Mouse (Mus musculus) hindbrain, embryonic 14.5 days (tissue): ENCODE data around the gene Rnf114. TPM values are rescaled to one million over a fixed set of nuclear protein-coding genes. Genes with fewer than 3 reads are reported as not detected.

ENCODE experiments used
- ATAC-seq: fragments of 200-750 bp; cut with Nextera tagmentation; 2 replicates; pipeline ENCODE4 v1.8.0; 2017; ENCODE audit warnings: moderate number of reproducible peaks, mild to moderate bottlenecking, moderate TSS enrichment, moderate library complexity; ENCODE audit not compliant: low FRiP score
- DNase-seq: peaks from one replicate; pipeline ENCODE4 v3.0.0-alpha.2; 2015; ENCODE audit warnings: low spot score
- H3K27ac ChIP-seq: fragments of 300-500 bp; sonication (generic); 2 replicates; pipeline ENCODE4 v1.5.1; 2014; ENCODE audit warnings: mild to moderate bottlenecking, moderate library complexity
- H3K27me3 ChIP-seq: fragments of 300-500 bp; sonication (generic); 2 replicates; pipeline ENCODE4 v1.6.1; 2014; ENCODE audit warnings: mild to moderate bottlenecking, low read length, mixed read lengths; ENCODE audit not compliant: control insufficient read depth, insufficient read depth
- H3K36me3 ChIP-seq: fragments of 300-500 bp; sonication (generic); replicated peaks from 2 replicates; pipeline ENCODE4 v1.6.1; 2014; ENCODE audit not compliant: control insufficient read depth, insufficient read depth
- H3K4me1 ChIP-seq: fragments of 300-500 bp; sonication (generic); replicated peaks from 2 replicates; pipeline ENCODE4 v1.6.1; 2014; ENCODE audit warnings: antibody characterized with exemption, low read length, mixed read lengths; ENCODE audit not compliant: control insufficient read depth, insufficient read depth
- H3K4me2 ChIP-seq: fragments of 300-500 bp; sonication (generic); replicated peaks from 2 replicates; pipeline ENCODE4 v1.6.1; 2014; ENCODE audit warnings: mild to moderate bottlenecking, moderate library complexity
- H3K4me3 ChIP-seq: fragments of 300-500 bp; sonication (generic); replicated peaks from 2 replicates; pipeline ENCODE4 v1.5.1; 2014; ENCODE audit warnings: mild to moderate bottlenecking, low read length
- H3K9ac ChIP-seq: fragments of 300-500 bp; sonication (generic); 2 replicates; pipeline ENCODE4 v1.6.1; 2014
- H3K9me3 ChIP-seq: fragments of 300-500 bp; sonication (generic); 2 replicates; pipeline ENCODE4 v1.6.1; 2016; ENCODE audit warnings: low read length; ENCODE audit not compliant: control insufficient read depth
- WGBS: fragments of 180-500 bp; shearing (Covaris S2); extraction: QIAGEN DNeasy Blood & Tissue Kit; methylation state at CpG from one replicate; pipeline ENCODE4 v1.1.7; 2014; 5-methylcytosine and 5-hydroxymethylcytosine counted together
- polyA plus RNA-seq: library from polyadenylated mRNA; unstranded; fragments of >200 nt; fragmentation: Nextera tagmentation; extraction: Ambion mirVana; gene quantifications from 2 replicates; pipeline ENCODE4 v1.2.1, GENCODE M21; 2014

Gene Rnf114
- polyA plus RNA-seq, 1 experiment from 2014 or later: 110 TPM

GRCm38 (mm10) chr2:167492713-167493636 lies 530 bp downstream of the Rnf114 start, which contains the start of gene Spata2:
Gene Spata2, minus strand, starts transcription at chr2:167492887.
- 2% methylated on average over 63 of the region's 63 CpGs for WGBS
- ATAC-seq (peak; percentile 84), DNase-seq (peak; percentile 92)
- Histone ChIP-seq H3K4me1 (peaks cover 23% of the 10 kb centered on the region), H3K9me3 (no peaks in the 10 kb centered on the region), H3K27ac (peak within 1 kb of the TSS; percentile 98), H3K36me3 (peaks cover 7% of the 10 kb centered on the region; the same call in 1 of the 2 replicates), H3K27me3 (no peaks in the 10 kb centered on the region), H3K9ac (peak within 1 kb of the TSS; percentile 93), H3K4me2 (peak within 1 kb of the TSS; percentile 87), H3K4me3 (peak within 1 kb of the TSS; percentile 97)

DNA sequence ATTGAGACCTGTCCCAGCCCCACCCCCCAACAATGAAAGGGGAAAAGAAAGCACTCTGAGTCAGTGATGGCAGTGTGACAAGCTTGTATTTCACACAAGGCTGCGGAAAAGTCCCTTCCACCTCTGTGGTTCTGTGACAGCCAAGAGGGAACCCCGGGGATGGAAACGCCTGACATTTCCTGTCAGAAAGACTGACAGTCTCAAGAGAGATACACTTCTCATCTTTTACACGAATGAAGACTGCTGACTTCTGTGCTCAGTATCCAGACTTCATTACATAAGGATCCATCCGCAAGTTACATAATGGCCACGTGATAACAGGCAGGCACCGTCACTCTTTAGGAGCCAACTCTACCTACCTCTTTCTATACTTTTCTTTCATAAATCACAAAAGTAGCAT lies 4.0 kb downstream of the Rnf114 start:
- Histone ChIP-seq H3K27ac (no peak overlapping the region), H3K4me1 (peaks cover 11% of the 10 kb centered on the region), H3K9me3 (no peaks in the 10 kb centered on the region), H3K4me3 (no peak overlapping the region), H3K36me3 (no peaks in the 10 kb centered on the region; the same call in 1 of the 2 replicates), H3K9ac (no peak overlapping the region), H3K4me2 (no peak overlapping the region), H3K27me3 (no peaks in the 10 kb centered on the region)
- no peak for ATAC-seq
- WGBS: 86% methylated on average over 7 of the region's 7 CpGs
- DNase-seq: no peak

- Histone ChIP-seq H3K4me3 (no peak overlapping the region), H3K36me3 (no peaks in the 10 kb centered on the region; the same call in 1 of the 2 replicates), H3K4me2 (no peak overlapping the region), H3K9me3 (no peaks in the 10 kb centered on the region), H3K27me3 (no peaks in the 10 kb centered on the region), H3K9ac (no peak overlapping the region), H3K4me1 (peaks cover 6% of the 10 kb centered on the region; the same call in 1 of the 2 replicates), H3K27ac (no peak overlapping the region)
- no peak for ATAC-seq
- no peak for DNase-seq
- 79% methylated on average over 5 of the region's 5 CpGs for WGBS
These were observed 4.8 kb downstream of the Rnf114 start for GRCm38 (mm10) chr2:167497272-167497671.

- Histone ChIP-seq H3K9ac (peak overlapping the region; percentile 97; the same call in 1 of the 2 replicates), H3K9me3 (no peaks in the 10 kb centered on the region), H3K27ac (peak overlapping the region; percentile 87), H3K4me3 (peak overlapping the region; percentile 99), H3K4me1 (peaks cover 25% of the 10 kb centered on the region), H3K27me3 (no peaks in the 10 kb centered on the region), H3K36me3 (peaks cover 12% of the 10 kb centered on the region), H3K4me2 (peak overlapping the region; percentile 71)
- no peak for DNase-seq
- WGBS: 53% methylated on average over 13 of the region's 13 CpGs
- ATAC-seq: no peak
These were observed 10.3 kb downstream of the Rnf114 start for GRCm38 (mm10) chr2:167502554-167503252.

GRCm38 (mm10) chr2:167503253-167503895 lies 10.9 kb downstream of the Rnf114 start:
- peak overlapping the region; percentile 87 for H3K27ac ChIP-seq
- no peaks in the 10 kb centered on the region for H3K27me3 ChIP-seq
- H3K4me3 ChIP-seq: peak overlapping the region; percentile 99
- no peaks in the 10 kb centered on the region for H3K9me3 ChIP-seq
- H3K9ac ChIP-seq: peak overlapping the region; percentile 97
- under 1% methylated on average over 84 of the region's 85 CpGs for WGBS
- peak overlapping the region; percentile 71 for H3K4me2 ChIP-seq
- ATAC-seq: peak; percentile 88
- peaks cover 19% of the 10 kb centered on the region for H3K36me3 ChIP-seq
- DNase-seq: peak; percentile 82
- H3K4me1 ChIP-seq: peaks cover 25% of the 10 kb centered on the region

- DNase-seq: no peak
- no peaks in the 10 kb centered on the region for H3K9me3 ChIP-seq
- peaks cover 24% of the 10 kb centered on the region for H3K36me3 ChIP-seq
- WGBS: 0% methylated on average over 32 of the region's 32 CpGs
- peak; percentile 18; the same call in 1 of the 2 replicates for ATAC-seq
- H3K27me3 ChIP-seq: no peaks in the 10 kb centered on the region
- peaks cover 25% of the 10 kb centered on the region for H3K4me1 ChIP-seq
- H3K4me3 ChIP-seq: peak overlapping the region; percentile 99
- peak overlapping the region; percentile 97 for H3K9ac ChIP-seq
- peak overlapping the region; percentile 87 for H3K27ac ChIP-seq
- H3K4me2 ChIP-seq: peak overlapping the region; percentile 71
These were observed 11.5 kb downstream of the Rnf114 start for GRCm38 (mm10) chr2:167503896-167504349.

- DNase-seq (no peak), ATAC-seq (no peak)
- H3K27me3 ChIP-seq: no peaks in the 10 kb centered on the region
- H3K9me3 ChIP-seq: no peaks in the 10 kb centered on the region
- no peak overlapping the region for H3K27ac ChIP-seq
- WGBS: 84% methylated on average over 3 of the region's 3 CpGs
- H3K9ac ChIP-seq: peak overlapping the region; percentile 30; the same call in 1 of the 2 replicates
- peak overlapping the region; percentile 71 for H3K4me2 ChIP-seq
- 0 out of 2 replicates have a peak overlapping the region, but pooled peaks have one; percentile 99 for H3K4me3 ChIP-seq
- H3K36me3 ChIP-seq: peaks cover 32% of the 10 kb centered on the region
- H3K4me1 ChIP-seq: peaks cover 25% of the 10 kb centered on the region
These were observed 12.7 kb downstream of the Rnf114 start for GRCm38 (mm10) chr2:167505127-167505526.

DNA sequence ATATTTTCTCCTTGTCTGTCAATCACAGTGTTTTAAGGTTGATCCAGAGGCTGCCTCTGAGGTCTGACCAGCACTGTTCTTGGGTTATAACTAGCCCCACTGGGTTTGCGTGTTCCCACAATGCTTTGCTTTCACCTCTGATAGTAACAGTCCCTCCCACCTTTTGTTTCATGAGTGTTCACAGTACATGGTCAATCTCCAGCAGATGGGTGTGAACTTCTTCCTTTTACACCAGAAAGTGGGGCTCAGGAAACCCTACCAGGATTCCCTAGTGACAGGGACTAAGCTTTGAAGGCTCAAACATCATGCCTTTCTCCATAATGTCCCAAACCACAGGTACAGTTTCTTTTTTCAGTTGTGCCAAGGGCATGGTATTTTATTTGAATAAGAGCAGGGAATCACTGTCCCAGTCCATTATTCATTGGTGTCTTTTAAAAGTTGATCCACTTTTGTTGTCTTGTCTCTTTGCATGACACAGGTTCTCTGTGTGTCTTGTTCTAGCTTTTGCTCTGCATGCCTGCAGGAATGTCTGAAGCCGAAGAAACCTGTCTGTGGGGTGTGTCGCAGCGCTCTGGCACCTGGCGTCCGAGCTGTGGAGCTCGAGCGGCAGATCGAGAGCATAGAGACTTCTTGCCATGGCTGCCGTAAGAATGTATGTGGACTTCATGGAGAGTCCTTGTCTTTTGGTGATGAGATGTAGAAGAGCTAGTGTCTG lies 14.3 kb downstream of the Rnf114 start:
- Histone ChIP-seq H3K9me3 (no peaks in the 10 kb centered on the region), H3K4me1 (peaks cover 25% of the 10 kb centered on the region), H3K36me3 (peaks cover 48% of the 10 kb centered on the region), H3K4me2 (0 out of 2 replicates have a peak overlapping the region, but pooled peaks have one; percentile 10), H3K9ac (peak overlapping the region; percentile 20; the same call in 1 of the 2 replicates), H3K27ac (no peak overlapping the region), H3K27me3 (no peaks in the 10 kb centered on the region), H3K4me3 (no peak overlapping the region)
- DNase-seq (no peak), ATAC-seq (no peak)
- 94% methylated on average over 10 of the region's 10 CpGs for WGBS
